Mouse (Mus musculus) A20 (cell line): ENCODE data around the gene Gnpat.

Experiments
- DNase-seq: peaks from one replicate; pipeline ENCODE4 v3.0.0-alpha.2; 2011; ENCODE audit warnings: low read depth, low spot score

Gene Gnpat

DNA sequence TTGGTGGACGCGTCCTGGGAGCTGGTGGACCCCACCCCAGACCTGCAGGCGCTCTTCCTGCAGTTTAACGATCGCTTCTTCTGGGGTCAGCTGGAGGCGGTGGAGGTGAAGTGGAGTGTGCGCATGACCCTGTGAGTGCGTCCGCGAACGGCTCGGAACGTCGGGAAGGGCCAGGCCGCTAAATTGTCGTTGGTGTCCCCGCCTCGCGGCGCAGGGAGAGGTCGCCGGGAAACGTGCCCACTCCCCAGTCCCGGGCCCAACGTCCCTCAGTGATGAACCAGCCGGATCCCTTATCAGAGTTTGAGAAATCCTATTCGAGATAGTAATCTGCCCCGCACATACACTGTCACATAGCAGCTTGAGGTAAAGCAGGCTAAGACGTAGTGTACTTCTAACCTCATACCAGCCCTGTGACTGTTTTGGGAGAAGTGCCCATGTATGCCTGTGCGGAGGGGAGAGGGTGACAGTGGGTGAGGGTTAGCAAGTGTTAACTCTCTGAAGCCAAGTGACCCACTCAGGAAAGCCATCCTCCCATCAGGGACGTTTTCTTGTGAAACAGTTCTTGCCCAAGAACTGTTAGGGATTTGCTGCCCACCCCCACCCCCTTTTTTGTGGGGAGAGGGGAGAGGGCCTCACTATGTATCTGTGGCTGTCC is 35.5 kb downstream of the Gnpat start:
- no peak for DNase-seq

DNA sequence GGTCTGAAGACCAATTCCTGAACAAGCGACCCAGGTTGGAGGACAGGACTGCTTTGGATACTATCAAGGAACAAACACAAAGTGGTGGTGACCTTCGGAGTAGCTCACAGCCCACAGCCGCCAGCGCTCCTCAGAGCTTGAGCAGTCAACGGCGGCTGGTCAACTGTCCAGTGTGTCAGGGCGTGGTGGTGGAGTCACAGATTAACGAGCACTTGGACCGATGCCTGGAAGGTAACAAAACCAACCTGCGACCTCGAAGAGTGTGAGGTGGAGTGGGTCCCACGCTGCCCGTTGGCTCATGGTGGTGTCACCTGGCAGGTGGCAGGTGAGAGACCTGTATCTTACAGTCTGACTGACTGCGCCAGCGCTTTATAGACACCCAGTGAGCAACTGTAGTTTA is 40.4 kb downstream of the Gnpat start:
- no peak for DNase-seq

DNA sequence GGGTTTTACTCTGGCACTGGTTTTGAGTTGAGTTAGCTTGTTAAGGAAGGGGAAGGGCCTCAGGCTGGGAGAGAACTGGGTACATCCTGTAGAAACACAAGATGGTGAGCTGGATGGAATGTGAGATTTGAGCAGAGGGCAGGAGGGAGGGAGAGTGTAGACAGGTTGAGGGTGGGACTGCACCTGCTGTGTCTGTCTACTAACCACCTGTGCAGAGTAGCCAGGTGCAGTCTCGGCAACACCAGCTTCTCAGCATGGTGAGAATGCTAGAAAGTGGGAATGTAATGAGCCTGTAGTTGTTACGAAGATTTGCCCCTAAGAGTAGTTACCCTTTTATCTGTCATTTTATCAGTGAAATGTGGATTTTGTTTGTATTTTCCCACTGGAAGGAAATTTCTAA is 42.6 kb downstream of the Gnpat start:
- no peak for DNase-seq

DNA sequence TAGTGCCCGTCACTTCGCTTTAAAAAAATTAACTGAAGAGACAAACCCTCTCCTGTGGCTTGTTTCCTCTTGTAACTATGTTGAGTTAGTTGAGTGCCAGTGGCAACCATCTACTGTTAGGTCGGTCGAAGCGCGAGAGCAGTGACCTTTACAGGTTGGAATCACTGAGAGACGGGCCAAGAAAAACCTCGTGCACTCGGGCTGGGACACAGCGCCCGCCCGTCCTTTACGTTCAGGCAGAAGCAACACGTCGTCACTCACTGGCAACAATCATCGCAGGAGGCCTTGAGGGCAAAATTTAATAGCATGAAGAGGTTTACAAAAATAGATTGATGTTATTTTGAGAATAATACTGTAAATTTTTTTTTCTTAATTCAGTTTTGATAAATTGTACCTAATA is 47.1 kb downstream of the Gnpat start:
- DNase-seq, result no peak

DNA sequence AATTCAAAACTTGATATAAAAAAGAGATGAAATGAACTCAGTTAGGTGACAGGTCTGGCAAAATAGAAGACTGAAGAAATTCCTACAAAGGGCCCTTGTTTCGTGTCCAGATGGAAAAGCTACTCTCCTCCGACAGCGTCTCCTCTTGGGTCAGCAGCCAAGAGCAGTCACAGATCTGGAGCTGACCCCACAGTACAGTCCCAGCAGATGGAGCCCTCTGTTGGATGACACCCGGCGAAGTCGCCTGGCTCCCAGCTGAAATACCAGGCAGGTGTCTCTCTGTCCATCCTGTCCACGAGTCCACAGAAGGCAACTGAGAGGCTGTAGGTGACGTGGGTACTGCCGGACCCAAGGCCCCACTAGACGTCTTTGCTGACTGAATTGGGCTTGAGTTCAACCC is 47.5 kb downstream of the Gnpat start:
- no peak for DNase-seq

DNA sequence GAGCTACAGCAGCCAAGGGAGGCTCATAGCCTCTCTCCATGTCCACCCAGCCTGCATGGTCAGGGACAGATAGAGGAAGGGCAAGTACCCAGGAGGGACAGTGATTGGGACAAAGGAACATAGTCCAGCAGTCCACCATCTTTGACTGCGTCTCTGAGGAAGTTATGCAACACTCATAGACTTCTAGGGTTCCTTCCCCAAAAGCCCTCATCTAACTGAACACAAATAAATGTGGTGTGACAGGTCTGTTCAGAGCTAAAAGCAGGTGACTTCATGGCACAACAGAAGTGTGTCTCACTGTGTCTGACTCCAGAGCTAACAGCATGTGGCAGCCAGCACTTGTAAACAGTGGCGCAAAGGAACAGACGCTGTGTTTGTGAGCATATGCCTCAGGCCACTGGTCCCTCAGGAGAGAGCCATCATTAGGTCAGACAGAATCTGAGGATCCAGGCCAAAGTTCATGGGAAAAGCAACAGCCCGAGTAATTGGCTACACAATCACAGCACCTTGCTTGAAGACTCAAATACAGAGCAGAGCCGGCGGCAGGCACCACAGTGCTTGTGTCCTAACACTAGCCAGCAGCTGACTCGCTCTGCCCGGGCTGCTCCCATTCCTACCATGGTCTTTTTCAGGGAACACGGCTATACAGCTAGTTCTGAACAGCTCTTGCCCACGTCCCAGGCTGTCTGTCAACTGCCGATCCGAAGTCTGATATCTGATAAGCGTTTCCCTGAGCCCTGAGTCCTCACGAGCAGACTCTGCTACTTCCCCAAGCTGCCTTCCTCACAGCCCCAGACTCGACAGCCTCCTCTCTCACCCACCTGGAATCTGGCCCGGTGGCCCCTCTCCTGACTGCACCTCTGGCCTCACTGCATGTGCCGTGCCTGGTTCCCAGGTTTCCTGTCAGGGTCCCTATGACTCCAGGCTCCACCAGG is 49.4 kb downstream of the Gnpat start:
- no peak for DNase-seq

DNA sequence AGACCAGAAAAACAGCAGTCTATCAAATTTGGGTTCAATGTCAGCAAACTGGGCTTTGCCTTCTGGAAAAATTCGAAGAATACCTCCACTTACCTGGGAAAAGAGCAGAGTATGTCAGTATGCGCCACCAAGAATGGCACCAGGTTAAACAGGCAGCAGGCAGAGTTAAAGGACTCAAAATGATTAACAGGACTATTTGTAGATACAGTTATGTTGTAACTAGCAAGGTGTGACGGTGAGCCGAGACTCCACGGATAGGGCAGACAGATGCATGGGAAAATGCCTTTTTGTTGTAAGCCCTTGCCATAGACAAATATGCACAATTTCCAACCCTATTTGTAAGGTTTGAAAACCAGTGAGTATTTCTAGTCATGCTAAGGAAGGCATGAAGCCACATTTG is 51.2 kb downstream of the Gnpat start:
- no peak for DNase-seq

DNA sequence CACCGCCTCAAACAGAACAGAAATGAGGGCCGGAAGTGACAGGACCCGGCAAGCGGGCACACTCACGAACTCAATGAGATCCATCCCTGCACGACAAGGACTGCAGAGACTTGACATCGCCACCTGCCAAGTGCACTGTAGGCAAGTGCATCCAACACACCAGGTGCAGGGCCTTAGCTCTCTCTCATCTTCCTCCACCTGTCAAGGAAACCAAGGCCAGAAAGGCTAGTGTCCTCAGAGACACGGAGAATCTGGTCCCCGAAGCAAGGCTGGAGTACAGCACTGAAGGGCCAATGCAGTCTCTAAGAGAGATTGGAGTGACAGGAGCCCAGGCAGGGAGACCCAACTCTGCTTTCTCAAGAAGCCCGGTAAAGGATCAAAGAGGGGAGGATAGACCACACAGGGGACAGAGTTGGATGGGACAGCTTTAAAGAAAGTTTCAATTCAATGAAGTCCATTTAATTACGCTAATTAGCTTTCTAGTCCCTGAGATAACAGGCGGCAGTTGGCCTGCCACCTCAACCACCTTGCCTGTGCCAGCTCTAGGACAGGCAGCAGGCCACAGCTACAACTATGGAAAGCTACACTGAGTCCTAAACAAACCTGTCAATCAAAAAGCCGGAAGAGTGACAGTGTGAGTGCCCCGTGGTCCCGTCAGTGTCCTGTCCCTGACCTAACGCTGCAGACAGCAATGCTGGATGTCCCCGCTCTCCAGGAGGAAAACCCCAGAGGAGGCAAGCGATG is 55.1 kb downstream of the Gnpat start:
- no peak for DNase-seq

DNA sequence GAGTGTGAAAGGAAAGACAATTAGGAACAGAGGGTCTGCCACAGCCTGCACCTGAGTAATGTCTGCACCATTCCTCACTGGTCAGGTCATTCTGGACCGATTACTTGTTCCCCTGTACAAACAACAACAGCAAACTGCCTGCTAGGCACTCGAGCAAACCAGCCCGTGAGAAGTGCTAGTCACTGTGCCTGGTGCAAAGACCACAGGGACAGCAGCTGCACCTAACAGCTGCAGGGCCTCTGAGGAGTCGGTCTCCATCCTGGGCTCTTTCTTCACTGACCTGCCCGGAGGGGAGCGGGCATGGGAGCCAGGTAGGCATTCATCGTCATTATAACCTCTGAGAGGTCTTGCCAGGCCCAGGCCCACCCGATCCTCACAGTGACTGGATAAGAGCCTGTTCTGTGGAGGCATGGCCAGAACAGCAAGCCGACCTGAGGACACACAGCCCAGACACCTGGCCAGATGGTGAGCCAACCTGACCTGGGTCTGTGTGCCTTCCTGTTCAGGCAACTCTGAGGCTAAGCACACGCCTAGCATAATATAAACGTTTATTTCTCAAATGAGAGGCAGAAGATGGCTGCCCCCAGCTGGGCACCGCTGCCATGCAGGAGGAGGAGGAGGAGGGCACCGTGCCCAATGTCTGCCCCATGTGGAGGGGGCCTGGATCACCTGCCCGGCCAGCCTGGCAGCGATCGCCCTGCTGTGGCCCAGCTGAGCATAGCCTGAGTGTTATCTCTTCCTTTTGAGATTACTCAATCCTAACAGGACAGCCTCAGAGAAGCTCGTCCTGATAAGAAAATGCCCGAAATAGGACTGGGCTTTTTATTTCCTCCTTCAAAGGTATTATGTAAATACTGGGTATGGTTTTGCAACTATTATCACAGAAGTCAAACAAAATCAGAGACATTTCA is 58.8 kb downstream of the Gnpat start:
- DNase-seq, result peak; percentile 41

DNA sequence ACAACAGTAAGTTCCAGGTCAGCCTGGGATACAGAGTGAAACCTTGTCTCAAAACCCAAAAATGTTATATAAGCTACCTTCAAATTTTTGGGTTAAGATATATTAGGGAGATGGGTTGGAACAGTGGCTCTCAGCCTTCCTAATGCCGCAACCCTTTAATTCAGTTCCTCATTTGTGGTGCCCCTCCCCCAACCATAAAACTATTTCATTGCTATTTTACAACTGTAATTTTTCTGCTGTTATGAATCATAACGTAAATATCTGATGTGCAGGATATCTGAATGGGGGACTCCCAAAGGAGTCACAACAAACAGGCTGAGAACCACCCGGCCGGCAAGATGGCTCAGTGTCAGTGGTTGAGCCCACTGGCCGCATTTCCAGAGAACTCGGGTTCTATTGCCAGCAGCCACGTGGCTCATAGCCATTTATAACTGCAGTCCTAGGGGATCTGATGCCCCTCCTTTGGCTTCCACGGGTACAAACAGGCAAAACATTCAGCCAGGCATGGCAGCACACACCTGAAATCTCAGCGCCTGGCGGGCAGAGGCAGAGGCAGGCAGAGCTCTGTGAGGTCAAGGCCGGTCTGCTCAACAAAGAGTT is 59.8 kb downstream of the Gnpat start:
- DNase-seq, result peak; percentile 69

DNA sequence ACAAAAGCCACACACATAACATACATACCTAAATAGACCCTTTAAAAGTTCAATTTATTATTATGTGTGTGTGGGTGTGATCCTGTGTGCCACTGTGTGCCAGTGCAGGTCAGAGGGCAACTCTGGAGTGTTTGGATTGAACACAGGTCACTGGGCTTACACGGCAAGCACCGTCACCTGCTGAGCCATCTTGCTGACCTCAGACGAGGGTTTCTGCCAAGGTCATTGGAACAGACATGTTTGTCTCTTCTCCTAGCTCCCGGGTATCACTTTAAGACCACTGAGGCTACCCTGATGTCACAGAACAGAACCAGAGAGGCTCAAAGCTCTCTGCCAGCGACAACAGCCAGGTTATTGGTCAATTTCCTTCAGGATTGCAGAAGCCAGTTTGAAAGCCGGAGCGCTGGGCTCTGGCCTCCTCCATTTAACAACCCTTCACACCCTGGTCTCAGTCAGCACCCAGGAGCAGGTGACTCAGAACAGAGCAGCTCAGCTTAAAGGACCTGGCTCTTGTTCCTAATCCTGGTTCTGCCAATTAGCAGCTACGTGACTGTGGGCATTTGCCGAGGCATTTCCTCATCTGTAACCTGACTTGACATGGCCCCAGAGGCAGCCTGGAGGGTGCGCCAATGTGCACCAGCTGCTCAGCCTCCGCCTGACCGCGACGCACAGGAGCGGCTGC is 61.3 kb downstream of the Gnpat start:
- DNase-seq, result no peak

DNA sequence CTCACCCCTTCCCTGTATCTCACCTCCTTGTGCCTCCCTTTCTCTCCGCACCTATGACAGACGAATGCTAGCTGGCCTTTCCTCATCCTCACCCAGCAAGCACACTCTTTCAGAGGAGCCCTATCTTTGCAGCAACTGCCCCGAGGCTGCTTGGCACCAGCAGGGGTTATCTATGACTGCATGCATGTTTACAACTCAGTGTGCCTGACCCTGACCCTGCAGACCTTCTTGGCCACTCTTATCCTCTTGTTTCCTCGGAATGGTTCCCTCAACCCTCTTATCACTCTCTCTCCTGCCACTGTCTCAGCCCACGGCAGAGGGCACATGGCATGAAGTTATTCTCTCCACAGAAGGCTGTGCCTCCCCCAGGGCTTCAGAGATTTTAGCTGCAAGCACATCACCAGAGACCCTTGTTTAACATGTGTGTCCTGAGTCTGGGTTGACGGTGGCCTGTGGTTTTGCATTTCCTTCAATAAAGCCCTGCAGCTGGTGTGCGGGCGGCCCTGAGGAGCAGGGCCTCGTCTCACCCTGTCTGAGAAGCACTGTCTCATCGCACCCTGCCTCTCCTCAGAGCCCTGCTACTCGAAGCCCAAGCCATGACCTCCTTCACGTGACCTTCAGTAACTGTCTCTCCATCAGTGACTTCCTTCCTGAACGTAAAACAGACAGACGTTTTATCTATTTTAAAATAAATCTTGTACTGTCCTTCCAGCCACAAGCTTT is 62.9 kb downstream of the Gnpat start:
- DNase-seq, result no peak

DNA sequence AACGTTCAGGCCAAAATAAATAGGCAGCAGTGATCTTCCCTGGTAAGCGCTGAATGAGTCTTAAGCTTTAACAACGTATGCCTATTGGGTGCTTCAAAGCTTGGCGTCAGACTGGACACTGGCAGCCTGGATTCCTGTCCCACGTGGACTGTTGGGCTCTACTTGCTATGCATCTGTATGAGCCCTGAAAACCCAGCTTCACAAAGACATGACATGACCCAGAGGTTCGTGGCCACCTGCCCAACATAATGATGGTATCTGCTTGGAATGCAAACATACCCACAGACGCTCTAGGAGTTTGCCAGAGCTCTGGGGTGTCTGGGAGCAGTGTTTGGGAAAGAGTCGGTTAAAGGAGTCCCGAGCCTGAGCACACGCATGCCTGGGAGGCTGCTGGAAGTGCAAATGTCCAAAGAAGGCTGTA is 63.5 kb downstream of the Gnpat start:
- DNase-seq, result no peak

DNA sequence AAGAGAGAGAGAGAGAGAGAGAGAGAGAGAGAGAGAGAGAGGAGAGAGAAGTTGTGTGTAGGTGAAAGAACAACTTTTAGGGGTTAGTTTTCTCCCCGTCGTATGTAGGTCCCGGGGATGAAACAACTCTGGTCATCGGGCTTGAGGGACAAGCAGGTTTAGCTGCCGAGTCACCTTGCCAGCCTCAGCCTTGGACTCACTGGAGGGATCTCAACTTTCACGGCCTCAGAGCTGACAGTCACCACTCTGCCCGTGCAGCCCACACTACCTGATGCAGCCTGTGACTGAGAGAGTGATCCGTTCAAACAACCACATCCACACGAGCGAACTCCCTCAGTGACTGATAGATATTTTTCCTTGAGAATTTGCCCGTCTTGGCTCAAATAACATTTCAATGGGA is 66.2 kb downstream of the Gnpat start:
- DNase-seq, result no peak

DNA sequence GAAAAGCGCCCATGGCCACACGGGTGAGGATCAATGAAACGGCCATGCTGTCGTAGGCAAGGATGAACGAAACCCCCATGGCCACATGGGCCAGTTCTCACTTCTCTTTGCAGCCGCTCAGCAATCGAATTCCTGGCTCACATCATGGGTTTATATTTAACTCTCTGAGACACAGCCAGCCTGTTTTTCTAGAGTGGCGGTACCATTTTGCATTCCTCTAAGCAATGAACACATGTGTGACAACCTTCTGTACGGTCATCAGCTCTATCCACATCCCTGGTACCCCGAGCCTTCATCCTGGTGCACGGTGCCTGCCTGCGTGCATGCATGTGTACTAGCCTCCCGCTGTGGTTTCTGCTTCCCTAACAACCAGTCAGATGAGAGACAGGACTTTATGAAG is 67.3 kb downstream of the Gnpat start:
- no peak for DNase-seq

DNA sequence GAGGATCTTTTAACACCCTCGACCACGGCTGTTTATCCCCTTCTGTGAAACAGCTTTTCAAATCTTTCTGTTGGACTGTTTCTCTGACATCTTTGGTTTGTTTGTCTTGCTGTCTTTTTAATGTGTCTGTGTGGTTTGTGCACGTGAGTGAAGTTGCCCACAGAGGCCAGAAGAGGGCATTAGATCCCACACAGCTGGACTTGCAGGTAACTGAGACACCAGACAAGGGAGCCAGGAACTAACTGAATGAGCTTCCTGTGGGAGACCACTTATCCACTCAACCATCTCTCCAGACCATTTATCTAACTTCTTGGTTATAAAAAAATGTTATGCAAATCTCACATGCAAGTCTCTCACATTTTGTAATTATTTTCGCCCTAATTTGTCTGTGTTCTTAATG is 67.8 kb downstream of the Gnpat start:
- DNase-seq, result no peak

DNA sequence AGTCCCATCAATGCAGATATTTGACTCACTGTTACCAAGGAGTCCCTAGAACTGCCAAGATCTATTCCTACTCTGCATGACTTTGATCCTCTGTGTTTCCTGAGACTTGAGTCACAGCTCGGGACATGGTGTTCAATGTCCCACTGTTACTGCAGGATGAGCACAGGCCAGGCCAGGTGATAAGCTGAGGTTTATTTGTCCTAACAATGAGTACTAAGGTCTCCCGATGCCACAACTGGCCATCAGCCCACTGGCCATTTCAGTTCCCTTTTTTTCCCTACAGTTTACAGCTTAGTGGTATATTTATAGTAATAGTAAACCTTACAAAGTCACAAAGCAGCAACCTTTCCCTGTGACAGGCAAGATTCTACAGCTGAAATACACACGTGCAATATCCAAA is 69.6 kb downstream of the Gnpat start:
- DNase-seq, result no peak

DNA sequence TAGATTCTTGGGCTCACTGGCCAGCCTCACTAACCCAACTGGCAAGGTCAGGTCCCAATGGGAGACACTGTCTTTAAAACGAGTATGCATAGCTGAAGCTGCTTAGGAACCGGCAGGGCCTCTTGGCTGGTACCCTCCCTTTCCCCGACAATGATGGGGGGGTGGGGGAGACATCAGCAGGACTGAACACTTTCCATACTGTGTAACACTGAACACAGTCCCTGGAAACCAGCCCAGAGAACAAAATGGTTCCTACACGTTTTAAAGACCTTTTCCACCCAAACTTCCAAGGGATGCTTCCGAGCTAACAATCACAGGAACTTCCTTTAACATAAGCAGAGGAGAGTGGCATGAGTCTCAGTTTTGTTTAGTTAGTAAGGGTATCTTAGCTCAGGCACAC is 72.3 kb downstream of the Gnpat start:
- DNase-seq, result no peak

DNA sequence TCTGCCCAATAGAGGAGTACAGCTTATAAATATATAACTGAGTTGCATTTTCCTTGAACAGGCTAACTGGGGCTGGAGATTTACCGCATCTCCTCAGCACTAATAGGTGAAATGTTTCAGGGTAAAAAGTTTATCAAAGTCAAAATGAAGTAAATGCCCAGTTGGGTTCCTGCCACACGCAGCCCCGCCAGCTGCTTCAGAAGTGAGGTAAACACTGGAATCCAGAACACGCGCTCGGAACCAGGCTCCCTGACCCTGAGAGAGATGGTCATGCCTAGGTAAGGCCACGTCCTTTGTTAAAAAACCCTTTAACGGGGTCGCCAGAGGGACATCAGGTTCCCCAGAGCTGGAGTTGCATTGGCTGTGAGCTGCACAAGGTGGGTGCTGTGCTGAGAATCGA is 73.9 kb downstream of the Gnpat start:
- DNase-seq, result no peak

DNA sequence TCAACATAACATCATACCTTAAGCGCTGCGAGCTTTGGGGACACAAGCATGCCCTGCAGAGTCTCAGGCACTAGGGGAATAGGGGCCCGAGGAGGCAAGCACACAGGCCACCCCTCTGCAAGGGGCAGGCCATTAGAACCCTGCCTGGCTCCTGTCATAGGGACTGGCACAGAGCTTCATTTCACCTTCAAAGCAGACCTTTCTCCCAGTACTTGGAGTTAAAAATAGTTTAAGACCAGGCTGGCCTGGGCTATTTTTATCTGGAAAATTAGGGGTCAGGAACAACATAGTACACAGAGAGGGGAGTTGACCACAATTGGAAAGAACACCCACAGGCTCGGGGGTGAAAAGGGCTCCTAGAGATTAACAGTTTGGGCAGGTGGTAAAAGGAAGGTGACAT is 74.5 kb downstream of the Gnpat start:
- DNase-seq, result no peak
